Mouse (Mus musculus): Measurements from ENCODE around the gene Dmbx1. TPM values are rescaled to one million over a fixed set of nuclear protein-coding genes. Genes with fewer than 3 reads are reported as not detected.

Gene Dmbx1
- polyA plus RNA-seq, 1 experiment from 2014 or later, result 8.3 TPM

DNA sequence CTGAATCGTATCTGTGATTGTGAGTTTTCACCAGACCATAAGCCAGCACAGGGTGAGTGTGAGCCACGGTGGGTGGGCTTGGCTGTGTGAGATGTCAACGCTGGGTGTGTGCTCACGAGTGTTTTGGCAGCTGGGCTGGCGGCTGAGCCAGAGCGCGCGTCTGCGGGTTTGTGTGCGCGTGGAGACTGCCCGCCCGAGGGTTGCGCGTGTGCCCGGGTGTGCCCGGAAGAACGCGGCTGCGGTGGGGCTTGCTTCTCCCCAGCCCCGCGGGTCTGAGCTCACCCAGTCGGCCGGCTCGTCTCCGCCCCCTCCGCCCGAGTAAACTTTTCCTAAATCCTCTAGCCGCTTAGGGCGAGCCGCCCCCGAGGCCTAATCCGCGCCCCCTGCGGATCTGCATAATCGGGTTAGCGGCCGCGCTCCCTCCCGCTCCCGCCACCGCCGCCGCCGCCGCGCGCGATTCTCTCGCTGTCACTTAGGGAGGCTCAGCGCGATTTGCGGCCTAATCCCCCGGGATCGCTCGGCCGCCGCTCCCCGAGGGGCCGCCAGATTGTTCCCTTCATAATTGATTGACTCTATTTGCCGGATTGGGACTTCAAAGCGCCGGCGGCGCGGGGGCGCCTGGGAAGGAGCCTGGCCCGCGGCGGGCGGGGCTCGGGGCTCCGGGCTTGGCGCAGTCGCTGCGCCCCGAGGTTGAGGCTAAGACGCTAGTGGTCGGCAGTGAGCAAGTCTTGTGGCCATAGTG is 23.1 kb upstream of the Dmbx1 start:
- no peaks in the 10 kb centered on the region for H3K36me3 ChIP-seq
- no peaks in the 10 kb centered on the region for H3K9me3 ChIP-seq
- H3K9ac ChIP-seq, result peak overlapping the region; percentile 66
- H3K27ac ChIP-seq (replicated peaks), result no peak overlapping the region
- peak overlapping the region; percentile 96 for H3K4me2 ChIP-seq
- under 1% methylated on average over 79 of the region's 79 CpGs for WGBS
- peak; percentile 52 for ATAC-seq (ENCODE audit: low FRiP score, low read depth)
- H3K4me1 ChIP-seq (replicated peaks), result peaks cover 18% of the 10 kb centered on the region
- H3K27me3 ChIP-seq, result peaks cover 72% of the 10 kb centered on the region
- peak overlapping the region; percentile 58 for H3K4me3 ChIP-seq

DNA sequence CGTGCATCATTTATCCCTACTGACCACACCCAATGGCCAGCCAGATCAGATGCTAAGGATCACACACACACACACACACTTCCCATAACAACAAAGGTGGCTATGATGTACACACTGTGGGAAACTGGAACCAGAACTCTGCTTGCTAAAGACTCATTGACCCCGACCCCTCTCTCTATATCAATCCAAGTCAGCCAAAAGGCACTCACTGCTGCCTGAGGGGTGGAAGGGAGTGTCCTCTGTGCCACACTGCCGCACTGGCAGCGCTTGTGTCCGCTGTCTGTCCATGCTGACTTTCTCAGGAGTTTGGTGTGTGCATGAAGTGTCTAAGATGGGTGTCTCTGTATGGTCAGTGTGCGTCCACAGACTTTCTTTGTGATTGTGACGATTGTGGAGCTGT is 22.3 kb upstream of the Dmbx1 start:
- WGBS, result 10% methylated on average over 7 of the region's 7 CpGs
- Histone ChIP-seq H3K4me3 (peak overlapping the region; percentile 58), H3K9ac (no peak overlapping the region), H3K27me3 (peaks cover 72% of the 10 kb centered on the region), H3K27ac (replicated peaks) (no peak overlapping the region), H3K36me3 (no peaks in the 10 kb centered on the region), H3K4me2 (peak overlapping the region; percentile 96), H3K4me1 (replicated peaks) (peaks cover 18% of the 10 kb centered on the region), H3K9me3 (no peaks in the 10 kb centered on the region)
- peak; percentile 17; the same call in 1 of the 2 replicates for ATAC-seq (ENCODE audit: low FRiP score, low read depth)

DNA sequence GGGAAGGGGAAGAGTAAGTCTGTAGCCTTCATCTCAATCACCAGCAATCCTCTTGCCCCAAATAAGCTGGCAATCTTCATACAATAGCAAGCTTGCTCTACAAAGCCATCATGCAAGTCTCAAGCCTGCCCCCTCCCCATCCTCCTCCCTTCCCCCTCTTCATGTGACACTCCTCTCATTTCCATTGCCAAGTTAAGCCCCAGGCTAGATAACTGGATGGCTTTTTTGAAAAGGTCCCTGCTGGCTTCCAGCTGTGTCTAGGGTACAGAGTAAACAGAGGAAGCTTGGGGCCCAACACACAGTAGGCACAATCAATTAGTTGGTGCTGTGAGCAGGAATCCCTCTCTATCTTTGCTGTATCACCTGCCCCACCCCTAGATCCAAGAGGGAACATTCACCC is 19.8 kb upstream of the Dmbx1 start:
- Histone ChIP-seq H3K9me3 (no peaks in the 10 kb centered on the region), H3K4me2 (no peak overlapping the region), H3K9ac (no peak overlapping the region), H3K27ac (replicated peaks) (no peak overlapping the region), H3K27me3 (peaks cover 71% of the 10 kb centered on the region), H3K36me3 (no peaks in the 10 kb centered on the region), H3K4me1 (replicated peaks) (peaks cover 28% of the 10 kb centered on the region), H3K4me3 (no peak overlapping the region)
- no peak for ATAC-seq (ENCODE audit: low FRiP score, low read depth)

DNA sequence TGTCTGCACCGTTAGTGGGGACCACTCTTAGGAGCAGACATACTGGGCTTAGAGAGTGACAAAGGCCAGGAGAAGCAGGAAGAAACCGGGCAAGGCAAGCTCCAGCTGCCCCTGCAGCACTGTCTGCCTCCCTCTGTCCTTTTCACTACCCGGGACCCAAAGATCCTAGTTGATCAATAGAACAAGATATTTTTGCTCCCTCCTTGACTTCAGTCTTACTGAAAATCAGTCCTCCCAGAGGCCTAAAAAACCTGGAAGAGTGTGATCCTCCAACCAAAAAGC is 15.7 kb upstream of the Dmbx1 start:
- Histone ChIP-seq H3K27me3 (peaks cover 70% of the 10 kb centered on the region), H3K4me2 (peak overlapping the region; percentile 46), H3K9ac (peak overlapping the region; percentile 37; the same call in 1 of the 2 replicates), H3K4me1 (replicated peaks) (peaks cover 10% of the 10 kb centered on the region), H3K27ac (replicated peaks) (no peak overlapping the region), H3K4me3 (no peak overlapping the region), H3K36me3 (no peaks in the 10 kb centered on the region), H3K9me3 (no peaks in the 10 kb centered on the region)
- 0 out of 2 replicates have a peak, but pooled peaks have one; percentile 2 for ATAC-seq (ENCODE audit: low FRiP score, low read depth)
- 5% methylated on average over 3 of the region's 3 CpGs for WGBS

DNA sequence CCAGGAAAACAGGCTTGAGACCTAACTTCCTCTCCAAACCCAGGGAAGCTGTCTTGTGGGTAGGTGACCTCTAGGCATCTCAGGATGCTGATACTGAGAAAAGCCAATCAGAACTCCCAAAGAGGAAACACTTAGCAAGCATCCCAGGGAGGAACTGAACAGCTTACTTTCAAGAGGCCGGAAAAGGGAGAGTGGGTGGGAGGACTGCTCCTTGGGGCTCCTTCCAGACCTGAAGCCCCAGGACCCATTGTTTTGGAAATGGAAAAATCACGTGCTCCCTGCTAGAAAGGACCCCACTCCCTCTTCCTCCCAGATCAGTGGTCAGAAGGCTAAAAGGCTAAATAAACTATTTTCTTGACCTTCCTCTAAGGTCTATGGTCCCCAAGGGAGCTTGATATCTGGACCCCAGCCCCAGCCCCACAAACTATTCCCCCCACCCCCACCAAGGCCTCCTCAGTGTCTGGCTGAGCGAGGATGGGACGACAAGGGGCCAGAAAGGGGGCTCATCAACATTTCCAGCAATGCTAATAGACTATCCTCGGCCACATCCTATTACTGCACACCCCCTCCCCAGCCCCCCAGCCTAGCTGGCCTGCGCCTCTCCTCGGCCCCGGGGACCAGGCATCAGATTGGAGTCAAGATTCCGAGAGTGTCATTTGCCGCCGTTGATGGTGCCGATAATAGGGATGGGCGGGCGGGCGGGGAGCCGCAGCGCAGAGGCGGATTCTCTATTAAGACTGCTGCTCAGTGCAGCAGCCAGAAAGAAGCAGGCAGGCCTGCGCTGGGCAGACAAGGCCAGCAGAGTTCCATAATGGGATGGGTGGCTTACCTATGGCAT is 15.1 kb upstream of the Dmbx1 start:
- Histone ChIP-seq H3K36me3 (no peaks in the 10 kb centered on the region), H3K9me3 (no peaks in the 10 kb centered on the region), H3K9ac (peak overlapping the region; percentile 37), H3K4me2 (peak overlapping the region; percentile 46), H3K4me3 (peak overlapping the region; percentile 19; the same call in 1 of the 2 replicates), H3K4me1 (replicated peaks) (peaks cover 10% of the 10 kb centered on the region), H3K27me3 (peaks cover 73% of the 10 kb centered on the region), H3K27ac (replicated peaks) (no peak overlapping the region)
- ATAC-seq (ENCODE audit: low FRiP score, low read depth), result peak; percentile 50; the same call in 1 of the 2 replicates
- WGBS, result 4% methylated on average over 19 of the region's 19 CpGs

DNA sequence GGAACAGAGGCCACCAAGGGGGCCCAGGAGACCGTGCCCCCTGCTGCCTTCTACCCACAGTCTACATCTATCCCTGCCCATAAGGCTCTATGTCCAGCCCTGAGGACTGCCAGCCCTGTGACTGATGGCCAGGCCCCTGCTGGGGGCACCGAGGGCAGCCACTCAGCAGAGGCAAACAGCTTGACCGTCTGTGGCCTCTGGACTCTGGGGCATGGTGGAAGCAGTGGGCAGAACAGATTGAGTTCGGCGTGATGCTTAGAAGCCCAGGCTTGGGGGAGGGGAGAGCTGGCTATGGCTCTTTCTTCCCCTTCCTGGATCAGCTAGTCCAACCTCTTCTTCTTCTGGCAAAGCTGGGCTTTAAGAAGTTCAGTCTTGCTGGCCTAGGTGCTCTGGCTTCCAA is 13.8 kb upstream of the Dmbx1 start:
- H3K27me3 ChIP-seq, result peaks cover 78% of the 10 kb centered on the region
- H3K4me1 ChIP-seq (replicated peaks), result peaks cover 10% of the 10 kb centered on the region
- H3K4me2 ChIP-seq, result no peak overlapping the region
- no peak overlapping the region for H3K27ac ChIP-seq (replicated peaks)
- H3K4me3 ChIP-seq, result no peak overlapping the region
- H3K36me3 ChIP-seq, result no peaks in the 10 kb centered on the region
- WGBS, result 29% methylated on average over 5 of the region's 5 CpGs
- no peak overlapping the region for H3K9ac ChIP-seq
- ATAC-seq (ENCODE audit: low FRiP score, low read depth), result no peak
- H3K9me3 ChIP-seq, result no peaks in the 10 kb centered on the region

DNA sequence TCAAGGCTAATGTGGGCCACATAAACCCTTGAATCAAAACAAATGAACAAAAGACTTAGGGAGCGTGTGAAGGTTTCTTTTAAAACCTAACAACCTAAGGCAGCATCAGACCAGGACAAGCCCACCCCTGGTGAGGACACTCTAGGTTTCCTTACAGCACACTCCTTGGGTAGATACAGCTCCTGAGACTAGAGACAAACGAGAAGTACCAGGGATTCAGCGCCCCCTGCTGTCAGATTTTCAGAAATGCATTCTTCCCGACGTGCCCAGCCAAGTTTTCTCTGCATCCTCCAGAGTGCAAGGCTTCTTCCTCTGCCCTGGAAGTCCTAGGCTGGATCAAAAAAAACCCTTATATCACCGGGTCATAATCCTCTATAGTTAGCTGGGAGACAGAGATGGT is 13.0 kb upstream of the Dmbx1 start:
- peaks cover 10% of the 10 kb centered on the region for H3K4me1 ChIP-seq (replicated peaks)
- H3K9me3 ChIP-seq, result no peaks in the 10 kb centered on the region
- H3K4me2 ChIP-seq, result no peak overlapping the region
- H3K4me3 ChIP-seq, result no peak overlapping the region
- H3K36me3 ChIP-seq, result no peaks in the 10 kb centered on the region
- no peak for ATAC-seq (ENCODE audit: low FRiP score, low read depth)
- no peak overlapping the region for H3K27ac ChIP-seq (replicated peaks)
- WGBS, result 10% methylated on average over 6 of the region's 6 CpGs
- peaks cover 74% of the 10 kb centered on the region for H3K27me3 ChIP-seq
- H3K9ac ChIP-seq, result no peak overlapping the region

DNA sequence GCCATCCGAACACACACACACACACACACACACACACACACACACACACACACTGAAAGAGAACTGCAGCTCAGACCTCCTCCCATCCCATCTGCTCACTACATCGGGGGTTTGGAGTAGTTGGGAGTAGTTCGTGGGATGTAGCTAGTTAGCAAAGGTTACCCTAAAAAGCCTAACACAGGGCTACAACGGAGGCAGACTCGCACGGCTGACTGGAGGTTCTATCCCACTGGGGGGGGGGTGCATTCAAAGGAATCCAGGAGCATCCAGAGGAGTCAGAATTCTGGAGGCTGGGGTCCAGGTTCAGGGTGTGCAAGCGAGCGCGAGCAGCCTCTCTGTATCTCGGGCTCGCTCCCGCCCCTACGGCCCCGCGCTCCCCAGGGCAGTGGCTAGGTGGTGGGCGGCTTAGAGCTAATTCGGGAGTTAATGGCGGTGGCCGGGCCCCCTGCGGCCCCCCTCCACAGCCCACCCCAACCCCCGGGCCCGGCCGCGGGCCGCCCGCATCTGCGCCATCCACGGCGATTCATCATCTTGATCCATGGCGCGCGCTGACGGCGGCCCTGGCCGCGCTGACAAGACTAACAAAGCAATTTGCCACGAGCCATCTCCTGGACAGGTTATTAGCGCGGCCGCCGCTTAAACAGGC is 4.1 kb upstream of the Dmbx1 start:
- Histone ChIP-seq H3K36me3 (no peaks in the 10 kb centered on the region), H3K27ac (replicated peaks) (no peak overlapping the region), H3K9ac (0 out of 2 replicates have a peak overlapping the region, but pooled peaks have one; percentile 29), H3K4me2 (peak overlapping the region; percentile 55), H3K9me3 (no peaks in the 10 kb centered on the region), H3K27me3 (peaks cover 85% of the 10 kb centered on the region), H3K4me3 (peak overlapping the region; percentile 32), H3K4me1 (replicated peaks) (peaks cover 21% of the 10 kb centered on the region)
- WGBS, result 1% methylated on average over 30 of the region's 41 CpGs
- peak; percentile 55 for ATAC-seq (ENCODE audit: low FRiP score, low read depth)

DNA sequence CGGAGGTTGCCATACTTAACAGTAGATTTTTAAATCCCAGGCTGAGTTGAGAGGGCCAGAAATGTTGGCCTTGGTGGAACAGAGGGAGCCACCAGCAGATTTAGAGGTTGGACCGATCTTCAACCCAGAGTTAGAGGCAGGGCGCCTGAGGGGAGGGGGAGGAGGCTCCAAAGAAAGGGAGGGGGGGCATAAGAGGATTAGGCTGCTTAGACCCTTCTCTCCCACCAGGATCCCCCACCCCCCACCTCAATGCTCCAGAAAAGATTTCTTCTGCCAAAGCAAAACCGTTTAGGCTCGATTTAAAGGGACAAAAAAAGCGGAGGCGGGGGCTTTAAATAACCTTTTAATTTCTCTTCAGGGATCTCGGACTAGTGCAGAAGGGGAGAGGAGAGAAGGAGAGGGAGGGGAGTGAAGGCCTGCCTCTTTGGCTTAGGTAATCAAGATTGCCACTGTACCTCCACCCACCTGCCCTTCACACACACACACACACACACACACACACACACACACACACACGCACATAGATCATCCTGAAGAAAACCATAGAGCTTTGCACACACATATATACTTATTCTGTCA is 1.6 kb upstream of the Dmbx1 start:
- no peak overlapping the region for H3K4me3 ChIP-seq
- ATAC-seq (ENCODE audit: low FRiP score, low read depth), result no peak
- no peaks in the 10 kb centered on the region for H3K9me3 ChIP-seq
- H3K4me2 ChIP-seq, result no peak overlapping the region
- no peaks in the 10 kb centered on the region for H3K36me3 ChIP-seq
- 4% methylated on average over 9 of the region's 9 CpGs for WGBS
- peaks cover 91% of the 10 kb centered on the region for H3K27me3 ChIP-seq
- peaks cover 29% of the 10 kb centered on the region for H3K4me1 ChIP-seq (replicated peaks)
- H3K27ac ChIP-seq (replicated peaks), result no peak overlapping the region
- no peak overlapping the region for H3K9ac ChIP-seq

DNA sequence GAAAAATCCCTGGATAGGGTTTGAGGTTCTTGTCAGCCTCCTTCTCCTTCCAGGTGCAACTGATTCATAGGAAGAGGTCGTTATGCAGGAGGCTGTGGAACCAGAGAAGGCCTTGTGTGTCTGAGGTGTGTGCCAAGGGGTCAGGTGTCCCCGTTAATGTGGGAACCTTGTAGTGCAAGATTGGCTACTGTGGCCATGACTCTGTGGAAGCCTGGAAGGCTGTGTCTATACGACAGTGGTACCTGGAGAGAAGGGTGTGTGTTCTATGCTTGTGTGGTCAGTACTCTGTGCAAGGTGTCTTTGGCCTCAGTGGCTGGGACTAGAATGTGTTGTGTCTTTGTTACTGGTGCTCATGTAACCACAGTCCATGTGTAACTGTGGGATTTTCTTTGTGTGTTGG is 955 bp upstream of the Dmbx1 start:
- no peak overlapping the region for H3K4me3 ChIP-seq
- no peak overlapping the region for H3K9ac ChIP-seq
- peaks cover 84% of the 10 kb centered on the region for H3K27me3 ChIP-seq
- no peak for ATAC-seq (ENCODE audit: low FRiP score, low read depth)
- WGBS, result 10% methylated on average over 3 of the region's 3 CpGs
- H3K9me3 ChIP-seq, result no peaks in the 10 kb centered on the region
- no peak overlapping the region for H3K27ac ChIP-seq (replicated peaks)
- peaks cover 35% of the 10 kb centered on the region for H3K4me1 ChIP-seq (replicated peaks)
- H3K36me3 ChIP-seq, result no peaks in the 10 kb centered on the region
- no peak overlapping the region for H3K4me2 ChIP-seq

DNA sequence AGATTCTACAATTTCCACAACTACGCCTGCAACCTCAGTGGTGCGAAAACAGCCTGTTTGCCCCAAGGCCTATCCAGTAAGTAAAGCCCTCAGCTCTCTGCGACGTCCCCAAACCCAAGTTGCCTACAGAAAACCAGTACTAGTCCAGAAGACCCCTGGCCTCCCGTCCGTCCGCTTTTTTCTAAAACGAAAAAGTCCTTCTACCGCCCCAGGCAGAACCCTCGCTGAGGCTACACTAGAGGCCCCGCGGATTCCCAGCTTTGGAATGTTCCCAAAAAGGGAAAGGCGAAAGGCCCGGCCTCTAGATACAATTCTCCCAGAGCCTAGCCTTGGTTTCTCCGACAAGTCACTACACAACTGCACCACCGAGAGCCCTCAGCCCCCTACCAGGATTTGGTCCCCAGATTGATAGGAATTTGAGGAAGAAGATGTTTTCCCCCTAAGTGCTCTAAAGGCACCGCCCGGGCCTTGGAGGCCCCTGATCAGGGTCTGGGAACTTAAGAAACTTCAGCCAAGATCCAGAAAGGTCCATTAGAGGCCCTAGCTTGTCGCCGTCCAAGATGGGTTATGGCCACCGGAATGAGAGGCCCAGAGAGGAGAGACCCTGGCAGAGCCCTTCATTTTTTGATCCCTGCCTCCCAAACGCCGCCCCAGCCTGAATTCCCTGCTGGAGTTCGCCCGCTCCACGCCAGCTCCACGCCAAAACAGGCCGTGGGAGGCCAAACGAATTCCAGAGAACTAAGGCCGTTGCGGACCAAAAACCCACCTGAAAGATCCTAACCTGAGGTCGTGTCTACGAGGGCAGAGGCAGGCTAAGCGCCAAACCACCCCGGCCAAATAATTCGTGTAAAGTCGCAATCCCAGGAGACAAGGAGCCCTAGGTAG is 1.2 kb downstream of the Dmbx1 start:
- no peak overlapping the region for H3K27ac ChIP-seq (replicated peaks)
- WGBS, result 2% methylated on average over 37 of the region's 37 CpGs
- no peak overlapping the region for H3K9ac ChIP-seq
- no peaks in the 10 kb centered on the region for H3K9me3 ChIP-seq
- peak overlapping the region; percentile 28; the same call in 1 of the 2 replicates for H3K4me3 ChIP-seq
- H3K4me1 ChIP-seq (replicated peaks), result peaks cover 32% of the 10 kb centered on the region
- H3K4me2 ChIP-seq, result peak overlapping the region; percentile 46
- no peaks in the 10 kb centered on the region for H3K36me3 ChIP-seq
- no peak for ATAC-seq (ENCODE audit: low FRiP score, low read depth)
- peaks cover 81% of the 10 kb centered on the region for H3K27me3 ChIP-seq
